Mouse (Mus musculus): Measurements from ENCODE around the gene Mrfap1. TPM values are rescaled to one million over a fixed set of nuclear protein-coding genes. Genes with fewer than 3 reads are reported as not detected.
"Not testable (repeated sequence)": the region's sequence is repeated elsewhere in the genome, so short reads cannot be mapped to it uniquely, and the experiment has no call there.

Gene Mrfap1
- total and polyA plus RNA-seq, 2 experiments from 2014 or later = 353 to 477 TPM

- H3K9me3 ChIP-seq (ENCODE audit: low read length) = no peaks in the 10 kb centered on the region
- H3K4me1 ChIP-seq (ENCODE audit: insufficient read depth) = no peaks in the 10 kb centered on the region
- no peaks in the 10 kb centered on the region for H3K27me3 ChIP-seq (ENCODE audit: insufficient read depth, low read length)
- no peak overlapping the region for H3K27ac ChIP-seq (ENCODE audit: low read depth, low read length)
- 78% methylated on average over 6 of the region's 6 CpGs for WGBS
- no peak overlapping the region for H3K9ac ChIP-seq
- H3K4me2 ChIP-seq (ENCODE audit: low read depth) = no peak overlapping the region
- no peak overlapping the region for H3K4me3 ChIP-seq (ENCODE audit: low read depth, low read length)
- H3K36me3 ChIP-seq (ENCODE audit: insufficient read depth) = no peaks in the 10 kb centered on the region; the same call in 1 of the 2 replicates
- ATAC-seq (no peak), DNase-seq (no peak)
- peak; percentile 29 for TF ChIP-seq CTCF (IDR thresholded peaks at IDR 0.05; ENCODE audit: low read depth)
Measured at GRCm38 (mm10) chr5:36814554-36814953, 18.0 kb upstream of the Mrfap1 start.

GRCm38 (mm10) chr5:36811413-36811812 is 14.8 kb upstream of the Mrfap1 start:
- H3K4me2 ChIP-seq (ENCODE audit: low read depth) = no peak overlapping the region
- H3K9ac ChIP-seq = no peak overlapping the region
- WGBS = 27% methylated on average over 3 of the region's 3 CpGs
- no peaks in the 10 kb centered on the region for H3K4me1 ChIP-seq (ENCODE audit: insufficient read depth)
- no peak overlapping the region for H3K4me3 ChIP-seq (ENCODE audit: low read depth, low read length)
- no peaks in the 10 kb centered on the region for H3K9me3 ChIP-seq (ENCODE audit: low read length)
- DNase-seq (peak; percentile 82), ATAC-seq (peak; percentile 80)
- H3K27me3 ChIP-seq (ENCODE audit: insufficient read depth, low read length) = no peaks in the 10 kb centered on the region
- no peak overlapping the region for H3K27ac ChIP-seq (ENCODE audit: low read depth, low read length)
- TF ChIP-seq CTCF (IDR thresholded peaks at IDR 0.05; ENCODE audit: low read depth) = peak; percentile 92
- H3K36me3 ChIP-seq (ENCODE audit: insufficient read depth) = no peaks in the 10 kb centered on the region; the same call in 1 of the 2 replicates

- 81% methylated on average over 3 of the region's 3 CpGs for WGBS
- Histone ChIP-seq H3K27me3 (ENCODE audit: insufficient read depth, low read length) (no peaks in the 10 kb centered on the region), H3K9me3 (ENCODE audit: low read length) (no peaks in the 10 kb centered on the region), H3K27ac (ENCODE audit: low read depth, low read length) (no peak overlapping the region), H3K4me3 (ENCODE audit: low read depth, low read length) (no peak overlapping the region), H3K9ac (no peak overlapping the region), H3K4me2 (ENCODE audit: low read depth) (no peak overlapping the region), H3K4me1 (ENCODE audit: insufficient read depth) (no peaks in the 10 kb centered on the region), H3K36me3 (ENCODE audit: insufficient read depth) (no peaks in the 10 kb centered on the region; the same call in 1 of the 2 replicates)
- TF ChIP-seq CTCF (IDR thresholded peaks at IDR 0.05; ENCODE audit: low read depth) = no peak
- no peak for DNase-seq
- no peak for ATAC-seq
Measured at GRCm38 (mm10) chr5:36810634-36811033, 14.1 kb upstream of the Mrfap1 start.

GRCm38 (mm10) chr5:36809123-36809522 is 12.6 kb upstream of the Mrfap1 start:
- no peaks in the 10 kb centered on the region for H3K36me3 ChIP-seq (ENCODE audit: insufficient read depth)
- H3K27me3 ChIP-seq (ENCODE audit: insufficient read depth, low read length) = no peaks in the 10 kb centered on the region
- no peak overlapping the region for H3K4me2 ChIP-seq (ENCODE audit: low read depth)
- no peak for ATAC-seq
- no peaks in the 10 kb centered on the region for H3K4me1 ChIP-seq (ENCODE audit: insufficient read depth)
- TF ChIP-seq CTCF (IDR thresholded peaks at IDR 0.05; ENCODE audit: low read depth) = no peak
- H3K27ac ChIP-seq (ENCODE audit: low read depth, low read length) = no peak overlapping the region
- H3K9me3 ChIP-seq (ENCODE audit: low read length) = no peaks in the 10 kb centered on the region
- H3K9ac ChIP-seq = no peak overlapping the region
- no peak overlapping the region for H3K4me3 ChIP-seq (ENCODE audit: low read depth, low read length)
- DNase-seq = no peak
- 85% methylated on average over 7 of the region's 7 CpGs for whole genome bisulfite sequencing

GRCm38 (mm10) chr5:36807106-36807505 is 10.5 kb upstream of the Mrfap1 start:
- Histone ChIP-seq H3K36me3 (ENCODE audit: insufficient read depth) (no peaks in the 10 kb centered on the region), H3K9me3 (ENCODE audit: low read length) (no peaks in the 10 kb centered on the region), H3K4me2 (ENCODE audit: low read depth) (no peak overlapping the region), H3K27ac (ENCODE audit: low read depth, low read length) (no peak overlapping the region), H3K27me3 (ENCODE audit: insufficient read depth, low read length) (no peaks in the 10 kb centered on the region), H3K4me1 (ENCODE audit: insufficient read depth) (no peaks in the 10 kb centered on the region), H3K9ac (no peak overlapping the region), H3K4me3 (ENCODE audit: low read depth, low read length) (no peak overlapping the region)
- WGBS = 31% methylated on average over 5 of the region's 5 CpGs
- no peak for DNase-seq
- TF ChIP-seq CTCF (IDR thresholded peaks at IDR 0.05; ENCODE audit: low read depth) = no peak
- no peak for ATAC-seq

- 52% methylated on average over 8 of the region's 8 CpGs for WGBS
Measured at GRCm38 (mm10) chr5:36797291-36797690, 719 bp upstream of the Mrfap1 start.

GRCm38 (mm10) chr5:36795647-36796295 is 801 bp downstream of the Mrfap1 start:
- DNase-seq = peak; percentile 72
- H3K27me3 ChIP-seq (ENCODE audit: insufficient read depth, low read length); H3K9me3 ChIP-seq (ENCODE audit: low read length); H3K4me1 ChIP-seq (ENCODE audit: insufficient read depth): not testable (repeated sequence)
- Histone ChIP-seq H3K27ac (ENCODE audit: low read depth, low read length) (peak overlapping the region; percentile 95), H3K9ac (peak overlapping the region; percentile 80), H3K4me2 (ENCODE audit: low read depth) (peak overlapping the region; percentile 60), H3K4me3 (ENCODE audit: low read depth, low read length) (peak overlapping the region; percentile 64), H3K36me3 (ENCODE audit: insufficient read depth) (peaks cover 13% of the 10 kb centered on the region; the same call in 1 of the 2 replicates)
- ATAC-seq = peak; percentile 64
- 3% methylated on average over 34 of the region's 37 CpGs for WGBS

More at GRCm38 (mm10) chr5:36797291-36797690, 719 bp upstream of the Mrfap1 start:
- ATAC-seq = no peak
- Histone ChIP-seq H3K27me3 (ENCODE audit: insufficient read depth, low read length) (no peaks in the 10 kb centered on the region), H3K4me1 (ENCODE audit: insufficient read depth) (peaks cover 3% of the 10 kb centered on the region; the same call in 1 of the 2 replicates), H3K9ac (no peak overlapping the region), H3K36me3 (ENCODE audit: insufficient read depth) (peaks cover 11% of the 10 kb centered on the region; the same call in 1 of the 2 replicates), H3K27ac (ENCODE audit: low read depth, low read length) (no peak overlapping the region), H3K4me2 (ENCODE audit: low read depth) (peak overlapping the region; percentile 60), H3K9me3 (ENCODE audit: low read length) (no peaks in the 10 kb centered on the region), H3K4me3 (ENCODE audit: low read depth, low read length) (peak overlapping the region; percentile 64)
- DNase-seq = no peak
- TF ChIP-seq CTCF (IDR thresholded peaks at IDR 0.05; ENCODE audit: low read depth) = no peak
